Mouse (Mus musculus): Measurements from ENCODE around the gene Clcn3. TPM values are rescaled to one million over a fixed set of nuclear protein-coding genes. Genes with fewer than 3 reads are reported as not detected.

Gene Clcn3
- polyA plus RNA-seq, 1 experiment from 2014 or later = 46.3 TPM

- ATAC-seq (ENCODE audit: low FRiP score) = no peak
- H3K4me2 ChIP-seq (replicated peaks) = no peak overlapping the region
- no peaks in the 10 kb centered on the region for H3K9me3 ChIP-seq (replicated peaks)
- no peak overlapping the region for H3K4me3 ChIP-seq
- H3K9ac ChIP-seq = no peak overlapping the region
- H3K27me3 ChIP-seq = no peaks in the 10 kb centered on the region
- WGBS = 86% methylated on average over 4 of the region's 4 CpGs
- H3K27ac ChIP-seq = no peak overlapping the region
- peaks cover 3% of the 10 kb centered on the region; the same call in 1 of the 2 replicates for H3K4me1 ChIP-seq
- H3K36me3 ChIP-seq = no peaks in the 10 kb centered on the region
Measured at GRCm38 (mm10) chr8:60949859-60950258, 33.2 kb downstream of the Clcn3 start.

- no peak overlapping the region for H3K27ac ChIP-seq
- no peak overlapping the region for H3K4me2 ChIP-seq (replicated peaks)
- H3K4me1 ChIP-seq = peaks cover 3% of the 10 kb centered on the region; the same call in 1 of the 2 replicates
- no peaks in the 10 kb centered on the region for H3K9me3 ChIP-seq (replicated peaks)
- no peak overlapping the region for H3K9ac ChIP-seq
- H3K27me3 ChIP-seq = no peaks in the 10 kb centered on the region
- ATAC-seq (ENCODE audit: low FRiP score) = no peak
- H3K4me3 ChIP-seq = no peak overlapping the region
- H3K36me3 ChIP-seq = no peaks in the 10 kb centered on the region
Measured at GRCm38 (mm10) chr8:60947503-60947902, 35.6 kb downstream of the Clcn3 start.

GRCm38 (mm10) chr8:60942867-60943266 is 40.2 kb downstream of the Clcn3 start:
- H3K36me3 ChIP-seq = no peaks in the 10 kb centered on the region
- WGBS = 99% methylated on average over 2 of the region's 2 CpGs
- no peak for ATAC-seq (ENCODE audit: low FRiP score)
- H3K27ac ChIP-seq = no peak overlapping the region
- H3K9ac ChIP-seq = no peak overlapping the region
- no peaks in the 10 kb centered on the region for H3K4me1 ChIP-seq
- H3K9me3 ChIP-seq (replicated peaks) = no peaks in the 10 kb centered on the region
- no peaks in the 10 kb centered on the region for H3K27me3 ChIP-seq
- H3K4me3 ChIP-seq = no peak overlapping the region
- no peak overlapping the region for H3K4me2 ChIP-seq (replicated peaks)

- no peak overlapping the region for H3K4me3 ChIP-seq
- WGBS = 41% methylated on average over 3 of the region's 3 CpGs
- no peaks in the 10 kb centered on the region for H3K27me3 ChIP-seq
- H3K4me2 ChIP-seq (replicated peaks) = no peak overlapping the region
- no peaks in the 10 kb centered on the region for H3K9me3 ChIP-seq (replicated peaks)
- no peaks in the 10 kb centered on the region for H3K4me1 ChIP-seq
- ATAC-seq (ENCODE audit: low FRiP score) = no peak
- no peak overlapping the region for H3K27ac ChIP-seq
- 0 out of 2 replicates have a peak, but pooled peaks cover 5% of the 10 kb centered on the region for H3K36me3 ChIP-seq
- no peak overlapping the region for H3K9ac ChIP-seq
Measured at GRCm38 (mm10) chr8:60938717-60939424, 44.2 kb downstream of the Clcn3 start.

- Histone ChIP-seq H3K9me3 (replicated peaks) (no peaks in the 10 kb centered on the region), H3K4me3 (no peak overlapping the region), H3K27me3 (no peaks in the 10 kb centered on the region), H3K27ac (no peak overlapping the region), H3K4me1 (no peaks in the 10 kb centered on the region), H3K9ac (no peak overlapping the region), H3K36me3 (0 out of 2 replicates have a peak, but pooled peaks cover 9% of the 10 kb centered on the region), H3K4me2 (replicated peaks) (no peak overlapping the region)
- no peak for ATAC-seq (ENCODE audit: low FRiP score)
Measured at GRCm38 (mm10) chr8:60933617-60934016, 49.5 kb downstream of the Clcn3 start.

GRCm38 (mm10) chr8:60920176-60920575 is 62.9 kb downstream of the Clcn3 start:
- WGBS = 93% methylated on average over 4 of the region's 4 CpGs
- Histone ChIP-seq H3K4me3 (no peak overlapping the region), H3K9me3 (replicated peaks) (no peaks in the 10 kb centered on the region), H3K27me3 (no peaks in the 10 kb centered on the region), H3K4me2 (replicated peaks) (no peak overlapping the region), H3K27ac (no peak overlapping the region), H3K4me1 (no peaks in the 10 kb centered on the region), H3K9ac (no peak overlapping the region), H3K36me3 (peaks cover 4% of the 10 kb centered on the region; the same call in 1 of the 2 replicates)
- ATAC-seq (ENCODE audit: low FRiP score) = no peak

GRCm38 (mm10) chr8:60919069-60919468 is 64.0 kb downstream of the Clcn3 start:
- 91% methylated on average over 3 of the region's 3 CpGs for WGBS

GRCm38 (mm10) chr8:60912554-60912953 is 70.5 kb downstream of the Clcn3 start:
- H3K36me3 ChIP-seq = peaks cover 7% of the 10 kb centered on the region; the same call in 1 of the 2 replicates
- ATAC-seq (ENCODE audit: low FRiP score) = no peak
- H3K9me3 ChIP-seq (replicated peaks) = no peaks in the 10 kb centered on the region
- H3K4me3 ChIP-seq = no peak overlapping the region
- no peak overlapping the region for H3K4me2 ChIP-seq (replicated peaks)
- 62% methylated on average over 10 of the region's 10 CpGs for WGBS
- H3K9ac ChIP-seq = no peak overlapping the region
- H3K27me3 ChIP-seq = no peaks in the 10 kb centered on the region
- H3K4me1 ChIP-seq = no peaks in the 10 kb centered on the region
- no peak overlapping the region for H3K27ac ChIP-seq

More at GRCm38 (mm10) chr8:60919069-60919468, 64.0 kb downstream of the Clcn3 start:
- no peak overlapping the region for H3K27ac ChIP-seq
- no peaks in the 10 kb centered on the region for H3K27me3 ChIP-seq
- peaks cover 4% of the 10 kb centered on the region; the same call in 1 of the 2 replicates for H3K36me3 ChIP-seq
- no peaks in the 10 kb centered on the region for H3K9me3 ChIP-seq (replicated peaks)
- no peak overlapping the region for H3K4me3 ChIP-seq
- no peaks in the 10 kb centered on the region for H3K4me1 ChIP-seq
- no peak overlapping the region for H3K9ac ChIP-seq
- H3K4me2 ChIP-seq (replicated peaks) = no peak overlapping the region
- no peak for ATAC-seq (ENCODE audit: low FRiP score)

- no peaks in the 10 kb centered on the region for H3K9me3 ChIP-seq (replicated peaks)
- H3K36me3 ChIP-seq = peaks cover 7% of the 10 kb centered on the region; the same call in 1 of the 2 replicates
- H3K9ac ChIP-seq = no peak overlapping the region
- no peaks in the 10 kb centered on the region for H3K4me1 ChIP-seq
- 81% methylated on average over 4 of the region's 4 CpGs for WGBS
- no peak for ATAC-seq (ENCODE audit: low FRiP score)
- no peak overlapping the region for H3K27ac ChIP-seq
- no peak overlapping the region for H3K4me3 ChIP-seq
- no peak overlapping the region for H3K4me2 ChIP-seq (replicated peaks)
- no peaks in the 10 kb centered on the region for H3K27me3 ChIP-seq
Measured at GRCm38 (mm10) chr8:60912081-60912480, 71.0 kb downstream of the Clcn3 start.

GRCm38 (mm10) chr8:60900147-60900546 is 83.0 kb downstream of the Clcn3 start:
- 87% methylated on average over 9 of the region's 9 CpGs for WGBS
- H3K27me3 ChIP-seq = no peaks in the 10 kb centered on the region
- H3K36me3 ChIP-seq = peaks cover 14% of the 10 kb centered on the region
- ATAC-seq (ENCODE audit: low FRiP score) = no peak; the same call in 1 of the 2 replicates
- H3K4me3 ChIP-seq = no peak overlapping the region
- H3K9me3 ChIP-seq (replicated peaks) = no peaks in the 10 kb centered on the region
- no peaks in the 10 kb centered on the region for H3K4me1 ChIP-seq
- no peak overlapping the region for H3K4me2 ChIP-seq (replicated peaks)
- no peak overlapping the region for H3K27ac ChIP-seq
- no peak overlapping the region for H3K9ac ChIP-seq

- 91% methylated on average over 6 of the region's 6 CpGs for WGBS
- no peak for ATAC-seq (ENCODE audit: low FRiP score)
- no peaks in the 10 kb centered on the region for H3K27me3 ChIP-seq
- no peak overlapping the region for H3K4me2 ChIP-seq (replicated peaks)
- H3K36me3 ChIP-seq = peaks cover 10% of the 10 kb centered on the region
- H3K4me3 ChIP-seq = no peak overlapping the region
- peaks cover 9% of the 10 kb centered on the region for H3K4me1 ChIP-seq
- H3K27ac ChIP-seq = no peak overlapping the region
- no peak overlapping the region for H3K9ac ChIP-seq
- no peaks in the 10 kb centered on the region for H3K9me3 ChIP-seq (replicated peaks)
Measured at GRCm38 (mm10) chr8:60895878-60896277, 87.2 kb downstream of the Clcn3 start.

- Histone ChIP-seq H3K36me3 (peaks cover 10% of the 10 kb centered on the region), H3K9ac (no peak overlapping the region), H3K4me2 (replicated peaks) (peak overlapping the region; percentile 71; the same call in 1 of the 2 replicates), H3K27ac (no peak overlapping the region), H3K27me3 (no peaks in the 10 kb centered on the region), H3K4me1 (peaks cover 12% of the 10 kb centered on the region), H3K9me3 (replicated peaks) (no peaks in the 10 kb centered on the region), H3K4me3 (no peak overlapping the region)
- ATAC-seq (ENCODE audit: low FRiP score) = no peak
- WGBS = 92% methylated on average over 4 of the region's 4 CpGs
Measured at GRCm38 (mm10) chr8:60891757-60892156, 91.3 kb downstream of the Clcn3 start.

GRCm38 (mm10) chr8:60890520-60890874 is 92.6 kb downstream of the Clcn3 start:
- H3K36me3 ChIP-seq = 0 out of 2 replicates have a peak, but pooled peaks cover 5% of the 10 kb centered on the region
- peak overlapping the region; percentile 71 for H3K4me2 ChIP-seq (replicated peaks)
- ATAC-seq (ENCODE audit: low FRiP score) = no peak
- H3K9me3 ChIP-seq (replicated peaks) = no peaks in the 10 kb centered on the region
- peaks cover 12% of the 10 kb centered on the region for H3K4me1 ChIP-seq
- no peaks in the 10 kb centered on the region for H3K27me3 ChIP-seq
- H3K4me3 ChIP-seq = peak overlapping the region; percentile 73
- H3K27ac ChIP-seq = no peak overlapping the region
- WGBS = 3% methylated on average over 23 of the region's 23 CpGs
- H3K9ac ChIP-seq = peak overlapping the region; percentile 75

Measured in hindbrain, embryonic 12.5 days (tissue).